Mouse (Mus musculus): ENCODE data around the gene Aagab.

GRCm38 (mm10) chr9:63581778-63582177 lies 20.7 kb upstream of the Aagab start:
- no peak for TF ChIP-seq GATA1 (IDR thresholded peaks at IDR 0.05; ENCODE audit: borderline replicate concordance, low read length)
- no peak for TF ChIP-seq FLI1 (IDR thresholded peaks at IDR 0.05; ENCODE audit: low read length)
